Mouse (Mus musculus) megakaryocyte, embryonic 14.5 days (primary cell): ENCODE data around the gene Cdc42. TPM values are rescaled to one million over a fixed set of nuclear protein-coding genes. Genes with fewer than 3 reads are reported as not detected.

Experiments used
- H3K27me3 ChIP-seq: replicated peaks from 2 replicates; pipeline ENCODE3; 2012; ENCODE audit warnings: inconsistent platforms
- H3K36me3 ChIP-seq: replicated peaks from 2 replicates; pipeline ENCODE3; 2012; ENCODE audit warnings: low read length, inconsistent platforms, mixed read lengths
- H3K4me1 ChIP-seq: 2 replicates; pipeline ENCODE4 v1.6.1; 2012; ENCODE audit warnings: inconsistent platforms
- H3K4me3 ChIP-seq: replicated peaks from 2 replicates; pipeline ENCODE3; 2012; ENCODE audit warnings: moderate library complexity, mild to moderate bottlenecking, inconsistent platforms
- H3K9me3 ChIP-seq: 2 replicates; pipeline ENCODE4 v1.6.1; 2012; ENCODE audit warnings: inconsistent platforms
- FLI1 ChIP-seq: IDR thresholded peaks from 2 replicates; pipeline ENCODE4 v1.6.1; 2012; ENCODE audit warnings: low read length, inconsistent platforms, mixed read lengths
- GATA1 ChIP-seq: IDR thresholded peaks from 3 replicates; pipeline ENCODE4 v1.6.1; 2012; ENCODE audit warnings: mixed read lengths, low read length, inconsistent platforms, borderline replicate concordance
- polyA plus RNA-seq: library from polyadenylated mRNA; stranded (reverse); fragments of >175 nt; gene quantifications from 2 replicates; pipeline ENCODE4 v1.2.3, GENCODE M21; 2012; ENCODE audit warnings: low replicate concordance; ENCODE audit not compliant: insufficient read depth

The Cdc42 gene
- polyA plus RNA-seq, 1 experiment, result 28.1 TPM

- H3K4me1 ChIP-seq, result no peaks in the 10 kb centered on the region
- peaks cover 88% of the 10 kb centered on the region for H3K27me3 ChIP-seq
- H3K36me3 ChIP-seq, result no peaks in the 10 kb centered on the region
- TF ChIP-seq GATA1 (no peak), FLI1 (no peak)
- no peaks in the 10 kb centered on the region for H3K9me3 ChIP-seq
- no peak within 1 kb of the TSS for H3K4me3 ChIP-seq
Measured at GRCm38 (mm10) chr4:137277166-137277513, 80.4 kb downstream of the Cdc42 start, which contains the start of gene Wnt4. Wnt4 (plus strand) TSS chr4:137277489.

DNA sequence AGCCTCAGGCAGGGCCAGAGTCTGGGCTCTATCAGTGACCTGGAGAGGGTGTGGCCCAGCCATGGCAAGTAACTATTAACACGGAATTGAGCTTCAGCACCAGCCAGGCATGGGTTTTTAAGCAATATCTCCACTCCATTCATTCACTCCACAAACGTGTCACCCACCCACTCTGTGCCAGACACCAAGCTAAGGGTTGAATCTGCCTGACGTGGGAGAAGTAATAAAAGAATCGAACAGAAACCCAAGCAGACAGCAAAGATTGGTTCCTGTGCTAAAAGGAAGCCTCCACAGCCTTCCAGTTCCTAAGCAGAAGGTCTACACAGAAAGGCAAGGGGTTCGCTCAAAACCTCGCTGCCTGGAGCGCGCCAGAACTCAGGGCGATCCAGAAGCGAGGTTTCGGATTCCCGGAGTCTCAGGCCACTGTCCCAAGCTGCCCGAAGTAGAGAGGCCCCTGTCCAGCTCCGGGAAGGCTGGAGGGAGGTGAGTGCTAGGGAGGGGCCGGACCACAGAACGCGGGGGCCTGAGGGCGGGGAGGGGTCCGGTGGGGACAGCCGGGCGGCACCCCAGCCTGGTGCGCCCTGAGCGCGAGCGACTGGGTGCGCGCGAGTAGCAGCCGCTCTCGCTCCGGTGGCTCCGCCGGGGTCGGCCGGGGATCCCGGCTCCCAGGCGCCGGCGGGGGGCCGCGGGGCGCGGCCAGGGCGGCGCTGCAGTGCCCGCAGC, 80.9 kb downstream of the Cdc42 start:
- no peaks in the 10 kb centered on the region for H3K4me1 ChIP-seq
- H3K36me3 ChIP-seq, result no peaks in the 10 kb centered on the region
- TF ChIP-seq GATA1 (no peak), FLI1 (no peak)
- H3K4me3 ChIP-seq, result no peak overlapping the region
- no peaks in the 10 kb centered on the region for H3K9me3 ChIP-seq
- peaks cover 87% of the 10 kb centered on the region for H3K27me3 ChIP-seq

DNA sequence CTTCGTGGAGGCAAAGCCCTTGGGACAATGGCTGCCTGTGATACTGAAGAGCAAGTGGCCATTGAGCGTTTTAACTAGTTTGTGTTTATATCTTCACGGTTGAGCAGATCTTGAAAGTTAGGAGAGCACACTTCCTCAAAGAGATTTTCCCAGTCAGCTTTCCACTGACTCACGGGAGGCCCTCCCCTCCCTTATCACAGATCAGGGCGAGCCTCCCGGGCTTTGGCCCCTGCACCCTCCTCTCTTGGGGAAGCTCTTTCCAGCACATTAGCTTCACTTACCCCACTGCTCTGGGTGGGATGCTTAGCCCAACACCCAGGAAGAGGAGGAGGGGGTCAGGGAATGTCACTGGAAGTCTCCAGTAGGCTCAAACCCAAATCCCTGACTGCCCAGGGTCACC, 83.2 kb downstream of the Cdc42 start:
- no peaks in the 10 kb centered on the region for H3K4me1 ChIP-seq
- no peaks in the 10 kb centered on the region for H3K36me3 ChIP-seq
- no peaks in the 10 kb centered on the region for H3K9me3 ChIP-seq
- TF ChIP-seq GATA1 (no peak), FLI1 (no peak)
- peaks cover 82% of the 10 kb centered on the region for H3K27me3 ChIP-seq
- no peak overlapping the region for H3K4me3 ChIP-seq

DNA sequence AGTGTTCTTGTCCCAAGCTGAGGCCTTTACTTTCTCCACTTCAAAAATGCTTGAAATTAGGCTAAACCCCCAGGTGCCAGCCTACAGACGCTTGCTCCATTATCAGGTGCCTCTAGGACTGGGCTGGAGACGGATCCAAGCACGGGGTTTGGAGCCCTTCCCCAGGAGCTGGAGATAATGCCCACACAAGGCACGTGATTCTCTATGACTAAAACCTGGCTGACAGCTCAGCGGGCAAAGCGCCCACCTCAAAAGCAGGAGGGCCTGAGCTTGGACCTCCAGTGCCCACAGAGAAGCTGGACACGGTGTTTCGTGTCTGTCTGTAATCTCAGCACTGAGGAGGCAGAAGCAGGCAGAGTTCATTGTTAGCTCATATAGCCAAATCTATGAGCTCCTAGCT, 85.7 kb downstream of the Cdc42 start:
- H3K4me1 ChIP-seq, result no peaks in the 10 kb centered on the region
- TF ChIP-seq FLI1 (no peak), GATA1 (no peak)
- H3K27me3 ChIP-seq, result peaks cover 79% of the 10 kb centered on the region
- no peaks in the 10 kb centered on the region for H3K9me3 ChIP-seq
- no peak overlapping the region for H3K4me3 ChIP-seq
- H3K36me3 ChIP-seq, result no peaks in the 10 kb centered on the region

Other genes with a start within 250 kb of the Cdc42 start
- gene Wnt4, start 80.2 kb downstream of the Cdc42 start, polyA plus RNA-seq, result not detected in 2 replicates
- not detected in 2 replicates for gene Cela3a, start 52.1 kb upstream of the Cdc42 start, polyA plus RNA-seq
- gene Cela3b, start 72.8 kb upstream of the Cdc42 start, polyA plus RNA-seq, result 0.47 TPM in 1 of 2 replicates, not detected in the other
- gene 1700013G24Rik, start 95.6 kb upstream of the Cdc42 start, polyA plus RNA-seq, result not detected in 2 replicates
- gene Hspg2, start 111.0 kb upstream of the Cdc42 start, polyA plus RNA-seq, result 0.15 TPM in 1 of 2 replicates, not detected in the other
- gene Ldlrad2, start 216.8 kb upstream of the Cdc42 start, polyA plus RNA-seq, result not detected in 2 replicates
- 21.7 and 46.2 TPM in 2 replicates for gene Usp48, start 236.0 kb upstream of the Cdc42 start, polyA plus RNA-seq